Mouse (Mus musculus): Measurements from ENCODE around the gene Htr5a.

- TF ChIP-seq CTCF (IDR thresholded peaks at IDR 0.05; ENCODE audit: low read depth) (no peak), EP300 (optimal IDR thresholded peaks at IDR 0.05) (no peak)
Observed at GRCm38 (mm10) chr5:27792531-27793205, 49.3 kb upstream of the Htr5a start.

Measured in stomach, postnatal 0 days (tissue).